Mouse (Mus musculus): ENCODE measurements around the gene Sparcl1.

DNA sequence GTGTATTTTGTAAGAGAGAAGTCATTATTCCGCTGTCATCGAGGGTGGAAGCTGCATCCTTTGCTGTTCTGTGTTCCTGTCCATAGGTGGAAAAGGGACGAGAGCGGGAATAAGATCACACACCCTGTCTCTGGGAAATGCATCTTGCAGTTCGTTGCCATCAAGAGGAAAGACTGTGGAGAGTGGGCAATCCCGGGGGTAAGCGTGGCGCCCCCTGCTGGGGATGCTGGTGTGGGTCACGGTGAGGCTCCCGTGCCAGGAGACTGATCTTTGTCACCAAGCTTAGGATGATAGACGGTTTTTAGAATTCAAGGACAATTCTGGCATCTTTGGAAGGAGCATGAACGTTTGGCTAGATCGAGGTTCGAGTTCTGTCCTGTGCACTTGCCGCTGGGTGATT lies 55.5 kb downstream of the Sparcl1 start:
- peak; percentile 82 for TF ChIP-seq CTCF (IDR thresholded peaks at IDR 0.05; ENCODE audit: low read depth)
- no peak for TF ChIP-seq EP300 (IDR thresholded peaks at IDR 0.05; ENCODE audit: low read depth)
